Mouse (Mus musculus): ENCODE measurements around the gene Edn3. TPM values are rescaled to one million over a fixed set of nuclear protein-coding genes. Genes with fewer than 3 reads are reported as not detected.

Gene Edn3
- polyA plus RNA-seq, 1 experiment from 2014 or later = 17.1 TPM

DNA sequence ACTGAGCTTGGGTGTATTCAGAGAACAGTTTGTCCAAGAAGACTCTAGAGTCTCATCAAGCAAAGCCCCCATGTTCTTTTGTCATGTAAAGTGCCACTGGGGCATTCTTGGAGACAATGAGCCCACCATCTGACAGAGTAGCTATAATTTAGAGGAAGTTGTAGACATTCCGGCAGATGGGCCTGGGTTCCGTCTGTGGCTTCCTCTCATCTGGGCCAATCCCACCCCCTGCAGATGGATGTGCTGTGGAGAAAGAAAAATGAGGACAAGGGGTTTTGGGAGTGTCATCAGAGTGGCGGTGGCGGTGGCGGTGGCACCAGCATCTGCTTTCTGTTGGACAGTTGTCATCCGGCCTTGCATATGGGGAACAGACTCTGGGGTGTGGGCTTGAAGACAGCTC, 42.0 kb downstream of the Edn3 start:
- Histone ChIP-seq H3K27me3 (replicated peaks) (no peaks in the 10 kb centered on the region), H3K9me3 (no peaks in the 10 kb centered on the region), H3K4me3 (replicated peaks) (no peak overlapping the region), H3K4me1 (no peaks in the 10 kb centered on the region), H3K27ac (no peak overlapping the region), H3K4me2 (no peak overlapping the region), H3K36me3 (no peaks in the 10 kb centered on the region), H3K9ac (no peak overlapping the region)
- 79% methylated on average over 6 of the region's 6 CpGs for WGBS
- ATAC-seq (ENCODE audit: insufficient read depth, low FRiP score, low read depth) = no peak

GRCm38 (mm10) chr2:174803661-174804060, 43.2 kb downstream of the Edn3 start:
- Histone ChIP-seq H3K4me2 (no peak overlapping the region), H3K9me3 (no peaks in the 10 kb centered on the region), H3K9ac (no peak overlapping the region), H3K27ac (no peak overlapping the region), H3K4me3 (replicated peaks) (no peak overlapping the region), H3K27me3 (replicated peaks) (no peaks in the 10 kb centered on the region), H3K36me3 (no peaks in the 10 kb centered on the region), H3K4me1 (no peaks in the 10 kb centered on the region)
- ATAC-seq (ENCODE audit: insufficient read depth, low FRiP score, low read depth) = no peak
- 56% methylated on average over 1 of the region's 1 CpGs for WGBS

DNA sequence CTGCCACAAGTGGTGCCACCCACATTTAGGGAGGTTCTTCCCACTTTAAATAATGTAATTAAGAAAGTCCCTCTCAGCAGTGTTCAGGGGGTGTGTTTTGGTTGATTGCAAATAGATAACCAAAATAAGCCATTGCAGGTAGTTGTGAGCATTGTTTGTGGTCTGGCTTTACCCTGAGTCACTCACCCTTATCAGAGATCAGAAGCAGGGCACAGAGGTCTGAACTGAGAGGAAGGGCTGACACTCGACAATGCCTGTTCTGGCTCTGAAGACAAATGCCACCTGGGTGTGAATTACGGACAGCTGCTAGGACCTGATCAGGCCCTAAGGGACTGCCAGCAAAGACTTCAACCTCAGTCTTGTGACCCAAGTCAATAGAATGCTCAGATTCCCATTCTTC, 47.5 kb downstream of the Edn3 start:
- H3K9me3 ChIP-seq = no peaks in the 10 kb centered on the region
- H3K4me3 ChIP-seq (replicated peaks) = no peak overlapping the region
- H3K27me3 ChIP-seq (replicated peaks) = no peaks in the 10 kb centered on the region
- no peak overlapping the region for H3K27ac ChIP-seq
- no peak overlapping the region for H3K9ac ChIP-seq
- H3K4me1 ChIP-seq = no peaks in the 10 kb centered on the region
- no peak for ATAC-seq (ENCODE audit: insufficient read depth, low FRiP score, low read depth)
- no peaks in the 10 kb centered on the region for H3K36me3 ChIP-seq
- no peak overlapping the region for H3K4me2 ChIP-seq
- WGBS = 51% methylated on average over 2 of the region's 2 CpGs

GRCm38 (mm10) chr2:174809296-174809695, 48.9 kb downstream of the Edn3 start:
- no peak for ATAC-seq (ENCODE audit: insufficient read depth, low FRiP score, low read depth)
- Histone ChIP-seq H3K27me3 (replicated peaks) (no peaks in the 10 kb centered on the region), H3K36me3 (no peaks in the 10 kb centered on the region), H3K4me1 (no peaks in the 10 kb centered on the region), H3K9me3 (no peaks in the 10 kb centered on the region), H3K9ac (no peak overlapping the region), H3K4me2 (no peak overlapping the region), H3K27ac (no peak overlapping the region), H3K4me3 (replicated peaks) (no peak overlapping the region)
- 32% methylated on average over 4 of the region's 4 CpGs for WGBS

DNA sequence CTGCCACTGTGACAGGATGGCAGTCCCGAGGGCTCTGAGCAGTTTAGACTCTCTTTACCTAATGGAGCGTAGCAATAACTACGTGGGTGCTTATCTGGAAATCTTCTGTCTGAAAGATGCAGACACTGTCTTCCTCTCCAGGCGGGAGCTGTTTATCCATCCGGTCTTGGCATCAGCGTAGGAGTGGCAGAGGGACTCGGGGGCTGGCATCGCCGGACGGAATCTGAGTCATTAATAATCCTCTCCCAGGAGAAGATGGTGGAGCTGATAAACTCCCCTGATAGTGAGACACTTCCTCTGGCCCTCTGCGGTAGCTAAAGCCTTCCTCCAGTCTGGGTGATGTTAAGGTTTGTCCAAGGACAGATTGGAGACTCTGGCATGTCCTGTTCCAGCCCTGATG, 52.9 kb downstream of the Edn3 start:
- H3K27ac ChIP-seq = no peak overlapping the region
- no peaks in the 10 kb centered on the region for H3K4me1 ChIP-seq
- no peaks in the 10 kb centered on the region for H3K27me3 ChIP-seq (replicated peaks)
- no peak overlapping the region for H3K9ac ChIP-seq
- no peak for ATAC-seq (ENCODE audit: insufficient read depth, low FRiP score, low read depth)
- no peaks in the 10 kb centered on the region for H3K9me3 ChIP-seq
- H3K4me3 ChIP-seq (replicated peaks) = no peak overlapping the region
- no peak overlapping the region for H3K4me2 ChIP-seq
- WGBS = 34% methylated on average over 11 of the region's 11 CpGs
- no peaks in the 10 kb centered on the region for H3K36me3 ChIP-seq

DNA sequence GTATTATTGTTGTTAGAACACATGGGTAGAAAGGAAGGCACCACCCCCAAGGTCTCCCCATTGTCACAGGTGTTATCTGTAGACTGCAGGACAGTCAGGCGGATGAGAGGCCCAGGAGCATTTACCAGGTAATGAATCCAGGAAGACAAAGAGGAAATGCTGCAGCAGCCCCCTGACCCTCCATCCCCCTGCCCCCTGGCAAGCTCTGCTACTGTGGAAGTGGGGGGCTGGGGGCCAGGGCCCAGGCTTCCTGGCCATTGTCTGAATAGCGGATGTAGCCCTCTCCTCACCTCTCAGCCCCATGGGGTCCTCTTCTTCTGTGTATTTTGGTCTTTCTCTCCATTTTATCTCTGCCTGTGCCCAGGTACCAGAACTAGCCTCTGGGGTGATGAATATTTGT, 55.7 kb downstream of the Edn3 start:
- H3K9ac ChIP-seq = no peak overlapping the region
- H3K4me3 ChIP-seq (replicated peaks) = no peak overlapping the region
- no peaks in the 10 kb centered on the region for H3K27me3 ChIP-seq (replicated peaks)
- WGBS = 85% methylated on average over 2 of the region's 2 CpGs
- H3K4me2 ChIP-seq = no peak overlapping the region
- no peaks in the 10 kb centered on the region for H3K36me3 ChIP-seq
- no peaks in the 10 kb centered on the region for H3K4me1 ChIP-seq
- H3K9me3 ChIP-seq = no peaks in the 10 kb centered on the region
- H3K27ac ChIP-seq = no peak overlapping the region
- ATAC-seq (ENCODE audit: insufficient read depth, low FRiP score, low read depth) = no peak

DNA sequence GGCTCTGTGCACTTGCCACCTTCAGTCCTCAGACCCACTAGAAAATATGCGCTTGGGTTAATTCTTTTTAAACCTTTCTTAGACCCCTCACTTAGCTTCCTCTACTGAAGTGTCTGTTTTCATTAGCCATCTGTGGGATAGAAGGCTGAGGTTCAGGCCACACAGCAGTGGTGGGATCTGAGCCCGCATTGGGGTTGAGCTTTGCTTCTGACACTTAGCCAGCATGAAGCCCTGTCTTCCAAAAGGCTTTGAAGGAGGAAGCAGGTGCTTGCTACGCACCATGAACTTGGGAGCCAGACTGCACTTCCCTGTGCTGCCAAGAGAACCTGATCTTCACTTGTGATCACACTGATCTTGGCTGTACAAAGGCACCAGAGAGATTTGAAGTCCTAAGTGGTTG, 59.9 kb downstream of the Edn3 start:
- ATAC-seq (ENCODE audit: insufficient read depth, low FRiP score, low read depth) = no peak
- Histone ChIP-seq H3K36me3 (no peaks in the 10 kb centered on the region), H3K4me3 (replicated peaks) (no peak overlapping the region), H3K27ac (no peak overlapping the region), H3K9me3 (no peaks in the 10 kb centered on the region), H3K4me2 (no peak overlapping the region), H3K9ac (no peak overlapping the region), H3K4me1 (no peaks in the 10 kb centered on the region), H3K27me3 (replicated peaks) (no peaks in the 10 kb centered on the region)
- WGBS = 84% methylated on average over 3 of the region's 3 CpGs

GRCm38 (mm10) chr2:174827829-174828228, 67.4 kb downstream of the Edn3 start:
- H3K9ac ChIP-seq = no peak overlapping the region
- ATAC-seq (ENCODE audit: insufficient read depth, low FRiP score, low read depth) = no peak
- H3K27me3 ChIP-seq (replicated peaks) = no peaks in the 10 kb centered on the region
- H3K9me3 ChIP-seq = no peaks in the 10 kb centered on the region
- no peaks in the 10 kb centered on the region for H3K36me3 ChIP-seq
- no peak overlapping the region for H3K4me3 ChIP-seq (replicated peaks)
- H3K27ac ChIP-seq = no peak overlapping the region
- H3K4me1 ChIP-seq = no peaks in the 10 kb centered on the region
- WGBS = 84% methylated on average over 4 of the region's 4 CpGs
- H3K4me2 ChIP-seq = no peak overlapping the region

GRCm38 (mm10) chr2:174833608-174834007, 73.2 kb downstream of the Edn3 start:
- WGBS = 26% methylated on average over 5 of the region's 5 CpGs
- no peaks in the 10 kb centered on the region for H3K9me3 ChIP-seq
- H3K27me3 ChIP-seq (replicated peaks) = no peaks in the 10 kb centered on the region
- H3K36me3 ChIP-seq = no peaks in the 10 kb centered on the region
- H3K4me1 ChIP-seq = no peaks in the 10 kb centered on the region
- no peak overlapping the region for H3K9ac ChIP-seq
- H3K4me2 ChIP-seq = no peak overlapping the region
- no peak overlapping the region for H3K4me3 ChIP-seq (replicated peaks)
- peak; percentile 63; the same call in 1 of the 2 replicates for ATAC-seq (ENCODE audit: insufficient read depth, low FRiP score, low read depth)
- no peak overlapping the region for H3K27ac ChIP-seq

Other genes with a start within 250 kb of the Edn3 start
- 0.03 and 0.04 TPM in 2 replicates for gene Zfp831, start 117.1 kb upstream of the Edn3 start, polyA plus RNA-seq (2015; fragmentation: Nextera tagmentation; extraction: Ambion mirVana)
- gene Gm14444, start 249.6 kb downstream of the Edn3 start, polyA plus RNA-seq (2015; fragmentation: Nextera tagmentation; extraction: Ambion mirVana) = not detected in 2 replicates

Measured in stomach, embryonic 15.5 days (tissue).